Mouse (Mus musculus) adrenal gland, adult (tissue): ENCODE results near the gene Lins1.

Experiments
- DNase-seq, 2 experiments: peaks; one replicate each; pipeline ENCODE4 v3.0.0; 2022 to 2023; ENCODE audit warnings: low spot score in 1 of 2; ENCODE audit not compliant: inconsistent age in 2 of 2

Lins1 gene

GRCm38 (mm10) chr7:66689620-66690360 lies at the start of gene Lins1:
Gene Lins1 (plus strand): TSS chr7:66689889.
- DNase-seq, result peak; percentile 99

GRCm38 (mm10) chr7:66645736-66646135 lies 44.0 kb upstream of the Lins1 start:
- DNase-seq, result no peak

- no peak for DNase-seq
Observed at GRCm38 (mm10) chr7:66649181-66649580, 40.5 kb upstream of the Lins1 start.

- peak in 1 of 2 experiments; percentile 51 for DNase-seq
Observed at GRCm38 (mm10) chr7:66650883-66651282, 38.8 kb upstream of the Lins1 start.

- no peak for DNase-seq
Observed at GRCm38 (mm10) chr7:66652216-66652615, 37.5 kb upstream of the Lins1 start.

DNA sequence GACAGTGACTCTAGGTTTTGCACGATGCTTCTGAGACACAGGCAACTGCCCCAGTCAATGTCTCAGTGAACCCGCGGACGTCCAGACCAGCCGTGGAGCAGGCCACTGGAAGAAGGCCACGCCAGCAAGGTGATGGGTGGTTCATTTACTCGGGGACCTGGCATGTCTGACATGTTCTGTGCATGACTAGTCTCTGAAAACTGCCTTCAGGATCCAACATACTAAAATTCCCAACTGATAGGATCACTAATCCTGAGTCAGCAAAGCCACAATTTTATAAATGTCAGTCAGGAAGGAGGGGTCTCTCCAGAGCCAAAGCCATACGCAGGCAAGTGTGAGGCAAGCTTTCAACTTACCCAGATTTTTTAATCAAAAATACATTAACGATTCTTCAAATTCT lies 36.1 kb upstream of the Lins1 start:
- no peak for DNase-seq

- DNase-seq, result peak in 1 of 2 experiments; percentile 48
Observed at GRCm38 (mm10) chr7:66655471-66655870, 34.2 kb upstream of the Lins1 start.

DNA sequence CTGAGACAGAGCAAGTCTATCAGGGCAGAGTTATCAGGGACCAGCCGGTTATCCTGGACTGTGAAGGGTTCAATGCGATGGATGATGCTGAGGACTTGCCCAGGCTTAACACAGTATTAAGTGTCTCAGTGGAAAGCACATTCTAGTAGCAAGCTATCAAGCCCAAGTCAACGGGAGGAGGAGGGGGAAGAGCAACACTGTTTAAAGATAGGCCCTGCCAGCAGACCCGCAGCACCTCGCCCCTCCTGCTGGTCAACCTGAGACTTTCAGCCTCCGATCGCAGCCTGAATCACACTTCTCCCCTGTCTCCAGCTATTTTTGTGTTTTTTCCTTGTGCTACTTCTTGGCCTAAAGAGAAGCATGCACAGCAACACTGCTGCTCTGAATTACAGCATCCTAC lies 29.4 kb upstream of the Lins1 start:
- DNase-seq, result no peak

DNA sequence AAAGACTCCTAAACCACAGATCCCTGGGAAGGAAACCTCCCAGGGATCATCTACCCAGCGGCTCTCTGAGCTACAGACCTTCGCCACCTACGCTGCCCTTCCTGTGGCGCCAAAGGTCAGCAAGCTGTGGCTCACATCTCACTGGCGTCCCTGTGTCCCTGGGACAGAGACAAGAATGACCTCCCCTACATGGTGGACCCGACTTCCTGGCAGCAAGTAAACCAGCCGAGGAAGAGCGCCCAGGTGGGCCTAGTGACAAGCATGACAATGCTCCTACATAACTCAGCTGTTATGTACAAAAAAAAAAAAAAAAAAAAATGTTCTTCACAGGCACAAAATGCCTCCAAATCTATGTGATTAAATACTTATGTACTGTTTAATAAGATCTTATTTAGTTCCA lies 28.7 kb upstream of the Lins1 start:
- no peak for DNase-seq

DNA sequence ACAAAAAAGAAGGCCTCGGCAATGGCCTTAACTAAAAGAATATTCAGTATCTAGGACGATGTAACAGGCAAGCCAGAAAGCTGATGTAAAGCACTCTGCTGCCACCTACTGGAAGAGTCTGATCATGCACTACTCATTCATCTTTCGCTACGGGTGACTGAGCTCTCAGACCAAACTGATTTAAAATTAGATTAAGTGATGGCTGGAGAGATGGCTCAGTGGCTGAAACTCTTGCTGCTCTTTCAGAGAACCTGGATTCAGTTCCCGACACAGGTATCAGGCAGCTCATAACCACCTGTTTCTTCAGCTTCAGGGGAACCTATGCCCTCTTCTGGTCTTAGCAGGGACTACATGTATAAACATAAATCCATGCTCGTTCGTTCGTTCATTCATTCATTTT lies 28.1 kb upstream of the Lins1 start:
- peak; percentile 75 to 95 for DNase-seq

GRCm38 (mm10) chr7:66663548-66663947 lies 26.1 kb upstream of the Lins1 start:
- no peak for DNase-seq

GRCm38 (mm10) chr7:66667064-66667463 lies 22.6 kb upstream of the Lins1 start:
- no peak for DNase-seq

GRCm38 (mm10) chr7:66675800-66676199 lies 13.9 kb upstream of the Lins1 start:
- no peak for DNase-seq

- DNase-seq, result no peak
Observed at GRCm38 (mm10) chr7:66682119-66682863, 7.4 kb upstream of the Lins1 start.

GRCm38 (mm10) chr7:66688721-66689120 lies 968 bp upstream of the Lins1 start:
- DNase-seq, result no peak

- DNase-seq, result no peak
Observed at GRCm38 (mm10) chr7:66689294-66689619, 432 bp upstream of the Lins1 start, which contains the start of gene Asb7. Gene Asb7 (minus strand): TSS chr7:66689596.

DNA sequence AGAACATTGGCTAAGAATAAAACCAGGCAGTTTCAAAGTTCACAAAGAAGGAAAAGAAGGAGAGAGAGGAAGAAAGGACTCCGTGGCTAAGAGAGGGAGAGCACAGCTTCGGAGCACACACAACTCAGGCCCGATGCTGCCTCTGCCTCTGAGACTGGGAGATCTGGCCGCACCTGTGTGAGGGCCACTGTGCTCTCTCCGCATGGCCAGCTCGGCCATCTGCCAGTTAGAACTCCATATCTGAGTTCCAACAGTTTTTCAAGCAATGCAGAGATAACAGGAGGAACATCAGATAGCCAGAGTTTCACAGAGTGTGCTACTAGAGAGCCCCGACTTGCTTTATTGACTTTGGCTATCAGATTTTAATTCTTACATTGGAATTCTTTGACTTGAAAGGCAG lies 4.8 kb downstream of the Lins1 start:
- no peak for DNase-seq

- no peak for DNase-seq
Observed at GRCm38 (mm10) chr7:66702721-66703120, 13.0 kb downstream of the Lins1 start.

GRCm38 (mm10) chr7:66704631-66705030 lies 14.9 kb downstream of the Lins1 start:
- peak in 1 of 2 experiments; percentile 77 for DNase-seq

- DNase-seq, result no peak
Observed at GRCm38 (mm10) chr7:66711166-66711565, 21.5 kb downstream of the Lins1 start.

DNA sequence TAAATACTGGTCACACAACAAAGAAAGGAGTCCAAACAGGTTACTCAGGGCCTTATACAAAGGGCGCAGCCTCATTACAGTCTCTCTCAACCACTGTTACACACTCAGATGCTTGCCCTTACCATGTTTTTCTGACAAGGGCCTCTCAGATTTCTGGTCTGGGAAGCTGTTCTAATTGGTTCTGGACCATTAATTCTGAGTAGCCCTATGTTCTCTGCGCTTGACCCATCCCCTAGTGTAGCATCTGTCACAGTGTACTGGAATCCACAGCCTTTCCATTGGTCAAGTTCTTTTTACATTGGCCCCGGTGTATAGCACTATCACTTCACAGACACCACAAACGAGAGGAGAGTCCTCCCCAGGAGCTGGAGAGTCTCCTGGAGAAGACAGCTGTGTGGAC lies 34.8 kb downstream of the Lins1 start:
- DNase-seq, result no peak

GRCm38 (mm10) chr7:66724954-66725353 lies 35.3 kb downstream of the Lins1 start:
- no peak for DNase-seq

DNA sequence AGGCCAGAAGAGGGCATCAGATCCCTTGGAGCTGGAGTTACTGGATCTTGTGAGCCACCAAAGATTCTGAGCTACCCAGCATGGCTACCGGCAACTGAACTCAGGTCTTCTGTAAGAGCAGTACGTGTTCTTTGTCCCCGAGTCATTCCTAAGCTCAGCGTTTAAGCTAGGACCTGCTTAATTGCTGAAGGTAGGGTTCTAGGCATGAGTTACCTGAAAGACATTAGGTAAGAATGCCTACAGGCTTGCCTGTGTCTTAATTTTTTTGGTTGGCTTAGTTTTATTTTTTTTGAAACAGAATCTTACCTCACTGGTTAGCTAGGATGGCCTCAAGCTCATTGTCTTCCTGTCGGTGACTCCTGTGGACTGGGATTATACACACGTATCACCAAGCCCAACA lies 38.4 kb downstream of the Lins1 start:
- DNase-seq, result no peak
